Mouse (Mus musculus) limb, embryonic 14.5 days (tissue): ENCODE results near the gene Prep. TPM values are rescaled to one million over a fixed set of nuclear protein-coding genes. Genes with fewer than 3 reads are reported as not detected.
A peak's percentile ranks its signal among the peaks of the same experiment; 100 is the strongest.
"Not testable (repeated sequence)": the region's sequence is repeated elsewhere in the genome, so short reads cannot be mapped to it uniquely, and the experiment has no call there.

ENCODE experiments used
- ATAC-seq: fragments of 200-750 bp; cut with Nextera tagmentation; 2 replicates; pipeline ENCODE4 v1.8.0; 2017; ENCODE audit warnings: low read depth, moderate number of reproducible peaks, moderate TSS enrichment; ENCODE audit not compliant: low FRiP score
- DNase-seq: peaks from one replicate; pipeline ENCODE4 v3.0.0-alpha.2; 2015; ENCODE audit warnings: low spot score
- H3K27ac ChIP-seq: fragments of 300-500 bp; sonication (generic); replicated peaks from 2 replicates; pipeline ENCODE4 v1.5.1; 2014; ENCODE audit warnings: low read depth, mild to moderate bottlenecking, low read length, moderate library complexity, mixed read lengths
- H3K27me3 ChIP-seq: fragments of 300-500 bp; sonication (generic); 2 replicates; pipeline ENCODE4 v1.6.1; 2014; ENCODE audit warnings: low read length, mixed read lengths; ENCODE audit not compliant: control insufficient read depth, insufficient read depth
- H3K36me3 ChIP-seq: fragments of 300-500 bp; sonication (generic); 2 replicates; pipeline ENCODE4 v1.6.1; 2014; ENCODE audit warnings: mild to moderate bottlenecking, low read length, moderate library complexity, mixed read lengths; ENCODE audit not compliant: control insufficient read depth, insufficient read depth
- H3K4me1 ChIP-seq: fragments of 300-500 bp; sonication (generic); 2 replicates; pipeline ENCODE4 v1.6.1; 2014; ENCODE audit warnings: antibody characterized with exemption, low read length, mixed read lengths; ENCODE audit not compliant: control insufficient read depth, insufficient read depth
- H3K4me2 ChIP-seq: fragments of 300-500 bp; sonication (generic); replicated peaks from 2 replicates; pipeline ENCODE4 v1.6.1; 2014; ENCODE audit warnings: low read depth, mild to moderate bottlenecking, low read length, moderate library complexity; ENCODE audit not compliant: severe bottlenecking
- H3K4me3 ChIP-seq: fragments of 300-500 bp; sonication (generic); replicated peaks from 2 replicates; pipeline ENCODE4 v1.5.1; 2014; ENCODE audit warnings: low read length
- H3K9ac ChIP-seq: fragments of 300-500 bp; sonication (generic); 2 replicates; pipeline ENCODE4 v1.6.1; 2014; ENCODE audit warnings: mild to moderate bottlenecking, low read depth, low read length, moderate library complexity; ENCODE audit not compliant: severe bottlenecking
- H3K9me3 ChIP-seq: fragments of 300-500 bp; sonication (generic); 2 replicates; pipeline ENCODE4 v1.6.1; 2016; ENCODE audit warnings: low read length; ENCODE audit not compliant: control insufficient read depth
- POLR2A ChIP-seq: fragments of 200-500 bp; IDR thresholded peaks from 2 replicates; pipeline ENCODE4 v1.8.0; 2012; ENCODE audit warnings: inconsistent platforms, mild to moderate bottlenecking, moderate library complexity, borderline replicate concordance; ENCODE audit not compliant: insufficient read depth, insufficient read length; ENCODE audit errors: extremely low read depth
- WGBS: fragments of 180-500 bp; shearing (Covaris S2); extraction: QIAGEN DNeasy Blood & Tissue Kit; methylation state at CpG from one replicate; pipeline ENCODE4 v1.1.7; 2014; 5-methylcytosine and 5-hydroxymethylcytosine counted together
- polyA plus RNA-seq, 2 experiments: library from polyadenylated mRNA; depleted of rRNA in 1 of 2; stranded (reverse) in 1 of 2; unstranded in 1 of 2; fragments of >200 nt; fragmentation: Nextera tagmentation in 1 of 2; extraction: Ambion mirVana in 1 of 2; gene quantifications; 2 replicates each; pipeline versions ENCODE4 v1.2.1 to v1.2.3; 2012 to 2014

The Prep gene
- polyA plus RNA-seq, 2 experiments: 15.1 to 18.8 TPM

GRCm38 (mm10) chr10:45151771-45152692 is 85.0 kb downstream of the Prep start:
- 91% methylated on average over 12 of the region's 12 CpGs for WGBS
- ATAC-seq (no peak), DNase-seq (no peak)
- H3K4me3 ChIP-seq: no peak overlapping the region
- no peaks in the 10 kb centered on the region for H3K9me3 ChIP-seq
- H3K27me3 ChIP-seq: no peaks in the 10 kb centered on the region
- H3K4me2 ChIP-seq: no peak overlapping the region
- peaks cover 69% of the 10 kb centered on the region for H3K36me3 ChIP-seq
- H3K9ac ChIP-seq: no peak overlapping the region
- no peak for TF ChIP-seq POLR2A
- H3K27ac ChIP-seq: no peak overlapping the region
- no peaks in the 10 kb centered on the region for H3K4me1 ChIP-seq

GRCm38 (mm10) chr10:45154557-45155060 is 87.6 kb downstream of the Prep start:
- Histone ChIP-seq H3K27ac (no peak overlapping the region), H3K4me3 (no peak overlapping the region), H3K4me1 (no peaks in the 10 kb centered on the region), H3K4me2 (no peak overlapping the region), H3K9me3 (no peaks in the 10 kb centered on the region), H3K36me3 (peaks cover 85% of the 10 kb centered on the region), H3K27me3 (no peaks in the 10 kb centered on the region), H3K9ac (no peak overlapping the region)
- ATAC-seq (no peak), DNase-seq (no peak)
- TF ChIP-seq POLR2A: no peak
- WGBS: 92% methylated on average over 14 of the region's 14 CpGs

GRCm38 (mm10) chr10:45165851-45166250 is 98.8 kb downstream of the Prep start:
- H3K27me3 ChIP-seq: no peaks in the 10 kb centered on the region
- H3K4me1 ChIP-seq: no peaks in the 10 kb centered on the region
- H3K9ac ChIP-seq: no peak overlapping the region
- no peak overlapping the region for H3K4me3 ChIP-seq
- no peaks in the 10 kb centered on the region for H3K9me3 ChIP-seq
- H3K27ac ChIP-seq: no peak overlapping the region
- no peaks in the 10 kb centered on the region for H3K36me3 ChIP-seq
- H3K4me2 ChIP-seq: no peak overlapping the region
- no peak for ATAC-seq
- TF ChIP-seq POLR2A: no peak
- WGBS: 92% methylated on average over 8 of the region's 8 CpGs
- no peak for DNase-seq

- no peak overlapping the region for H3K9ac ChIP-seq
- no peak for TF ChIP-seq POLR2A
- no peaks in the 10 kb centered on the region for H3K9me3 ChIP-seq
- DNase-seq: peak; percentile 10
- no peaks in the 10 kb centered on the region for H3K27me3 ChIP-seq
- no peaks in the 10 kb centered on the region for H3K4me1 ChIP-seq
- H3K27ac ChIP-seq: no peak overlapping the region
- H3K4me2 ChIP-seq: no peak overlapping the region
- peak; percentile 67; the same call in 1 of the 2 replicates for ATAC-seq
- no peaks in the 10 kb centered on the region for H3K36me3 ChIP-seq
- WGBS: 60% methylated on average over 8 of the region's 8 CpGs
- no peak overlapping the region for H3K4me3 ChIP-seq
Observed at GRCm38 (mm10) chr10:45173927-45174326, 106.9 kb downstream of the Prep start.

GRCm38 (mm10) chr10:45174345-45174744 is 107.3 kb downstream of the Prep start:
- no peaks in the 10 kb centered on the region for H3K4me1 ChIP-seq
- H3K27me3 ChIP-seq: no peaks in the 10 kb centered on the region
- no peaks in the 10 kb centered on the region for H3K9me3 ChIP-seq
- no peak for DNase-seq
- no peaks in the 10 kb centered on the region for H3K36me3 ChIP-seq
- 47% methylated on average over 3 of the region's 3 CpGs for WGBS
- H3K9ac ChIP-seq: no peak overlapping the region
- no peak overlapping the region for H3K4me2 ChIP-seq
- ATAC-seq: no peak
- H3K4me3 ChIP-seq: no peak overlapping the region
- no peak overlapping the region for H3K27ac ChIP-seq
- no peak for TF ChIP-seq POLR2A

DNA sequence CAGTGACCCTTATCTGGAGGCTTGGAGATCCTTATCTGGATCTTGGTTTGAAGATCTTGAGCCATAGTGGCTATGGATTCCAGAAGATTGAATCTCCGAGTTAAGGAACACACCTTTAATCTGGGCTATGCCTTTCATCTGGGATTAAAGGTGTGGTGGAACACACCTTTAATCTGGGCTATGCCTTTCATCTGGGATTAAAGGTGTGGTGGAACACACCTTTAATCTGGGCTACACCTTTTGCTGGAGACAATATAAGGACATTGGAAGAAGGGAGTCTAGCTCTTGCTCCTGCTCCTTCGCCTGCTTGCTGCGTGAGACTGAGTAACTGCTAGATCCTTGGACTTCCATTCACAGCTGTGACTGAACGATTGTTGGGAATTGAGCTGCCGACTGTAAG is 110.8 kb downstream of the Prep start, which contains the start of gene Popdc3:
TSS of gene Popdc3 (plus strand) at position 301 of the 400 bp plus-strand sequence.
- ATAC-seq, H3K27me3 ChIP-seq, DNase-seq, H3K9me3 ChIP-seq, H3K4me3 ChIP-seq, H3K4me1 ChIP-seq, H3K9ac ChIP-seq, H3K27ac ChIP-seq, H3K4me2 ChIP-seq, H3K36me3 ChIP-seq: not testable (repeated sequence)
- WGBS: no CpG with 5 or more reads among the region's 5 CpGs
